Mouse (Mus musculus): ENCODE measurements around the gene Edem3. TPM values are rescaled to one million over a fixed set of nuclear protein-coding genes. Genes with fewer than 3 reads are reported as not detected.

The Edem3 gene
- polyA plus RNA-seq, 1 experiment from 2014 or later = 7.5 TPM

DNA sequence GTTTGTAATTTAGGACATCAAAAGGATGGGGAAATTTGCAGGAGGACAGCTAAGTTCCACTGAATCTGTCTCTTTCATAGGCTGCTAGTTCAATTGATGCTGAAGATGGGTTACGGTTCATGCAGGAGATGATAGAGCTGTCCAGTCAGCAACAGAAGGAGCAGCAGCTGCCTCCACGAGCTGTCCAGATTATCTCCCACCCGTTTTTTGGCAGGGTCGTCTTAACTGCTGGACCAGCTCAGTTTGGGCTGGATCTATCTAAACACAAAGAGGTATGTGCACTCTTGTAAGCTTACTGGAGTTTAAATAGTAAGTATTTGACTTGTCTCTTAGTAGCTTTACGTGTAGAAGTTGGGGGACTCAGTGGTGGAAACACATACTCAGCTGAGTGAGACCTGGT lies 52.1 kb downstream of the Edem3 start:
- H3K9me3 ChIP-seq (ENCODE audit: control insufficient read depth, low read length) = no peaks in the 10 kb centered on the region
- 65% methylated on average over 5 of the region's 5 CpGs for WGBS
- DNase-seq (ENCODE audit: low spot score) = no peak

DNA sequence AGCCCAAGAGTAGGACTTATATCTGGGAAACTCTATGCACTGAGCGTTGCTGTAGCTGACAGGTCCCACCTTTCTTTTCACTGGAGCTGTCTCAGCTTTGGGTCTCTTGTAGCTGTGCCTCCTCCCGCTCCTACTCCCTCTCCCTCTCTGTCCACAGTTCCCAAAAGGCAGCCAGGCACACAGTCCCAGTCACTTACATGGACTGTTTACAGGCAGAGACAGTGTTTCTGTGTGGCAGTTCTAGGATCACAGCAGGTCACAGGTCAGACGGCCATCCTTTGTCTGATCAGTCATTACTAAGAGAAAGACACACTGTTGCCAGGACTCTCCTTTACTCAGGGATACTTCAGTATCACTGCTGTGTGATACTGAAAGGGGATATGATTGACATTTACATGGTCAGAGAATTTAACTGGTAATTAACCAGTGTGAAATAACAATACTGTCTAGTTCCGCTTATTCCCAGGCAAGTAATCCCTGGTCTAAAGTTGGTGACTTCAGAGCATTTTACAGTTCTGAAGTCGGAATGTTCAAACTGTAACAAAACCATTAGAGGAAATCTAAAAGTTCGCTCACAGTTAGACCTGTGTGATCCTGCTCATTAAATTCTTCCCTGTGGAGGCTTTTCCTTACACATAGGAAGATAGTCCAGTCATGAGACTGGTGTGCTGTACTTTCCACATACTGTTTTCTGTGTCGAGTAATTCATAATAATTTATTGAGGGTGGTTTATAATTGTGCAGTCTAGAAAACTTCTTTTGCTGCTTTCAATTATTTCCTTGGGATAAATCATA lies 55.7 kb downstream of the Edem3 start:
- WGBS = 75% methylated on average over 7 of the region's 7 CpGs
- ATAC-seq (ENCODE audit: low FRiP score, low TSS enrichment) = no peak
- H3K27me3 ChIP-seq (ENCODE audit: control insufficient read depth, insufficient read depth, low read length) = no peaks in the 10 kb centered on the region

More for the DNA sequence above, 52.1 kb downstream of the Edem3 start:
- H3K4me1 ChIP-seq (replicated peaks; ENCODE audit: control insufficient read depth, insufficient read depth) = no peaks in the 10 kb centered on the region
- ATAC-seq (ENCODE audit: low FRiP score, low TSS enrichment) = no peak
- no peaks in the 10 kb centered on the region for H3K27me3 ChIP-seq (ENCODE audit: control insufficient read depth, insufficient read depth, low read length)
- peaks cover 17% of the 10 kb centered on the region for H3K36me3 ChIP-seq (ENCODE audit: control insufficient read depth, insufficient read depth, low read length)
- H3K27ac ChIP-seq (replicated peaks) = no peak overlapping the region
- H3K4me2 ChIP-seq (replicated peaks; ENCODE audit: low read depth) = no peak overlapping the region
- TF ChIP-seq EP300 (optimal IDR thresholded peaks at IDR 0.05) (no peak), CTCF (IDR thresholded peaks at IDR 0.05; ENCODE audit: low read depth) (no peak)
- H3K4me3 ChIP-seq (ENCODE audit: low read depth, low read length) = no peak overlapping the region
- no peak overlapping the region for H3K9ac ChIP-seq (ENCODE audit: low read length)

DNA sequence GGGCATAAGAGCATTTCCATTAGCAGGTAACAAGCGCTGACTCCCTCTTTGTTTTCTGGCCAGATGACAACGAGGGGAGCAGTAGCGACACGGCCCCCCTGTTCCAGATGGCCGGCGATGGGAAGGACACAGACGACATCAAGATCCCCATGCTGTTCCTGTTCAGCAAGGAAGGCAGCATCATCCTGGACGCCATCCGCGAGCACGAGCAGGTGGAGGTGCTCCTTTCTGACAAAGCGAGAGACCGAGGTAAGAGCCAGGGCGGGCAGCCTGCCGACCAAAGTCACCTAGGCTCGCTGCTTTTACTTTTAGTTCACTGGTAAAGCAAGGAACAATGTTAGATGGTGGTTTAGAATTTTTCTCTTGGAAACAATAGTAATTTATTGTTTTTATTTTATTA lies 56.3 kb downstream of the Edem3 start:
- H3K4me3 ChIP-seq (ENCODE audit: low read depth, low read length) = no peak overlapping the region
- H3K9ac ChIP-seq (ENCODE audit: low read length) = no peak overlapping the region
- H3K27ac ChIP-seq (replicated peaks) = no peak overlapping the region
- no peaks in the 10 kb centered on the region for H3K27me3 ChIP-seq (ENCODE audit: control insufficient read depth, insufficient read depth, low read length)
- no peak for DNase-seq (ENCODE audit: low spot score)
- 91% methylated on average over 16 of the region's 16 CpGs for WGBS
- no peak for TF ChIP-seq EP300 (optimal IDR thresholded peaks at IDR 0.05)
- TF ChIP-seq CTCF (IDR thresholded peaks at IDR 0.05; ENCODE audit: low read depth) = no peak
- no peak overlapping the region for H3K4me2 ChIP-seq (replicated peaks; ENCODE audit: low read depth)
- no peaks in the 10 kb centered on the region for H3K9me3 ChIP-seq (ENCODE audit: control insufficient read depth, low read length)
- no peaks in the 10 kb centered on the region for H3K4me1 ChIP-seq (replicated peaks; ENCODE audit: control insufficient read depth, insufficient read depth)
- no peak for ATAC-seq (ENCODE audit: low FRiP score, low TSS enrichment)
- peaks cover 19% of the 10 kb centered on the region for H3K36me3 ChIP-seq (ENCODE audit: control insufficient read depth, insufficient read depth, low read length)

More for the DNA sequence above, 55.7 kb downstream of the Edem3 start:
- no peak for DNase-seq (ENCODE audit: low spot score)
- Histone ChIP-seq H3K4me3 (ENCODE audit: low read depth, low read length) (no peak overlapping the region), H3K9ac (ENCODE audit: low read length) (no peak overlapping the region), H3K27ac (replicated peaks) (no peak overlapping the region), H3K4me2 (replicated peaks; ENCODE audit: low read depth) (no peak overlapping the region), H3K4me1 (replicated peaks; ENCODE audit: control insufficient read depth, insufficient read depth) (no peaks in the 10 kb centered on the region), H3K9me3 (ENCODE audit: control insufficient read depth, low read length) (no peaks in the 10 kb centered on the region), H3K36me3 (ENCODE audit: control insufficient read depth, insufficient read depth, low read length) (peaks cover 19% of the 10 kb centered on the region)
- TF ChIP-seq EP300 (optimal IDR thresholded peaks at IDR 0.05) = no peak
- no peak for TF ChIP-seq CTCF (IDR thresholded peaks at IDR 0.05; ENCODE audit: low read depth)

DNA sequence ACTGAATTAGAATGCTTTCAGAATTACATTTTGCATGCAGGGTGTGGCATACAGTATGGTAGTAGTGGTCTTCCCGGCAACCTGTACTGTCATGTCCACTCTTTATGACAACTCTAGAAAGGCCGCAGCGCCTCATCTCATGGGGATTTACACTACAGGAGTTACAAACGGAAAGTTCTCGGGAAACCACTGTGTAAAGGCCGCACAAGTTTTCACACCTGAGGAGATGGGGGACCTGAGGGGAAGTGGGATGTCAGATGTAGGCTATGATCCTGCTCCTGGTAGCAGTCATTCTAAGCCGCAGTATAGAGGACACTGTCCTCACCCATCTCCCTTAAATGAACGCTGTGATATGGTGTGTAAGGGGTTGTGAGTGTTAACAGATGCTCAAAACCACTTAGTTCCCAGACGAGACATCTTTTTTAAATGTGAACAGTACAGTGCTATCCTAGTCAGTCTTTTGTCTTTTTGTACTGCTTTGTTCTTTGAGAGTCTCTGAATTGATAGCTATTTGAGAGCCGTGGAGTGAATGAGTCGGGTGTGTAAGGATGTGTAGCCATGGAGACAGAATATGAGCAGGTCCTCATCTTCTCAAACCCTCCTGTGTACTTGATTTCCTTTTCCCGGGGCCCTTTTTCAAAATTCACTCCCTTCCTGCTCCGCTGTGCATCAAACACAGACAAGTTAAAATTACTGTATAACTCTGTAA lies 57.0 kb downstream of the Edem3 start:
- Histone ChIP-seq H3K27ac (replicated peaks) (no peak overlapping the region), H3K4me2 (replicated peaks; ENCODE audit: low read depth) (no peak overlapping the region), H3K9ac (ENCODE audit: low read length) (no peak overlapping the region), H3K36me3 (ENCODE audit: control insufficient read depth, insufficient read depth, low read length) (peaks cover 16% of the 10 kb centered on the region), H3K27me3 (ENCODE audit: control insufficient read depth, insufficient read depth, low read length) (no peaks in the 10 kb centered on the region), H3K4me3 (ENCODE audit: low read depth, low read length) (no peak overlapping the region), H3K4me1 (replicated peaks; ENCODE audit: control insufficient read depth, insufficient read depth) (no peaks in the 10 kb centered on the region), H3K9me3 (ENCODE audit: control insufficient read depth, low read length) (no peaks in the 10 kb centered on the region)
- ATAC-seq (ENCODE audit: low FRiP score, low TSS enrichment) = no peak
- TF ChIP-seq CTCF (IDR thresholded peaks at IDR 0.05; ENCODE audit: low read depth) (no peak), EP300 (optimal IDR thresholded peaks at IDR 0.05) (no peak)
- no peak for DNase-seq (ENCODE audit: low spot score)
- 89% methylated on average over 13 of the region's 13 CpGs for WGBS

DNA sequence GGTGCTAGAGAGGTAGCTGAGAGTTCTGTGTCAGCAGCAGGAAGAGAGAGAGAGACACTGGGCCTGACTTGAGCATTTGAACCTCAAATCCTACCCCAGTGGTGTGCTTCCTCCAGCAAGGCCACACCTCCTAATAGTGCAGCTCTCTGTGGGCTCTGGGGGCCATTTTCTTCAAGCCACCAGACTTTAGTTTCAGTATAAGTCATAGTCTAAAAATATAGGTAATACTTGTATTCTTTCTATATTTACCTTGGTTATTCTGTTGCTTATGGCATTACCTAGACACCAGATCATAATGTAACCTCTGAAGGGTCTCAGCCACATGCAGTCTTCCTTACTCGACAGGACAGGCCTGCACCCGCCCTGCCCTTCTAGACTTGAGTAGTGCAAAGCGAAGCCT lies 60.9 kb downstream of the Edem3 start:
- ATAC-seq (ENCODE audit: low FRiP score, low TSS enrichment) = no peak
- H3K9ac ChIP-seq (ENCODE audit: low read length) = no peak overlapping the region
- H3K9me3 ChIP-seq (ENCODE audit: control insufficient read depth, low read length) = no peaks in the 10 kb centered on the region
- no peak overlapping the region for H3K4me2 ChIP-seq (replicated peaks; ENCODE audit: low read depth)
- H3K4me3 ChIP-seq (ENCODE audit: low read depth, low read length) = no peak overlapping the region
- H3K27me3 ChIP-seq (ENCODE audit: control insufficient read depth, insufficient read depth, low read length) = no peaks in the 10 kb centered on the region
- H3K4me1 ChIP-seq (replicated peaks; ENCODE audit: control insufficient read depth, insufficient read depth) = no peaks in the 10 kb centered on the region
- TF ChIP-seq CTCF (IDR thresholded peaks at IDR 0.05; ENCODE audit: low read depth) = no peak
- TF ChIP-seq EP300 (optimal IDR thresholded peaks at IDR 0.05) = no peak
- H3K27ac ChIP-seq (replicated peaks) = no peak overlapping the region
- DNase-seq (ENCODE audit: low spot score) = no peak
- H3K36me3 ChIP-seq (ENCODE audit: control insufficient read depth, insufficient read depth, low read length) = peaks cover 21% of the 10 kb centered on the region
- 82% methylated on average over 3 of the region's 3 CpGs for WGBS

DNA sequence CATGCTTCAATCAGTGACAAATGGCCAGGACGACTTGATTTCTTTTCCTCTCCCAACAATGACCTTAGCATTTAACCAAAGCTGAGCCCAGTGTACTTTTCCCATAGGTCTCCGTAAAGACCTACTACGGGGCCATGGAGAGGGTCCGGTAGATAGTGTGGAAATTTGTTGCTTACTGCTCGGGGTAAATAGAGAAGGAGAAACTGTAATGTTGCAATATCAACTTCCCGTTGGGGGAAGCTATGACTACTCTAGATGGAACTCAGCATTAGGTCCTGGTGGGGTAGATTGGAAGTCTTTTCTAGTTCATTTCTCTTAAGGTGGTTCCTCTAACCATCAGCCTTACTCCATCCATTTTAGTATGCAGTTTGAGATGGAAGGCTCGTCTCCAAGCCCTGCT lies 64.0 kb downstream of the Edem3 start:
- Histone ChIP-seq H3K27ac (replicated peaks) (no peak overlapping the region), H3K36me3 (ENCODE audit: control insufficient read depth, insufficient read depth, low read length) (peaks cover 12% of the 10 kb centered on the region), H3K4me1 (replicated peaks; ENCODE audit: control insufficient read depth, insufficient read depth) (no peaks in the 10 kb centered on the region), H3K4me3 (ENCODE audit: low read depth, low read length) (no peak overlapping the region), H3K9me3 (ENCODE audit: control insufficient read depth, low read length) (no peaks in the 10 kb centered on the region), H3K9ac (ENCODE audit: low read length) (no peak overlapping the region), H3K4me2 (replicated peaks; ENCODE audit: low read depth) (no peak overlapping the region), H3K27me3 (ENCODE audit: control insufficient read depth, insufficient read depth, low read length) (no peaks in the 10 kb centered on the region)
- WGBS = 86% methylated on average over 7 of the region's 7 CpGs
- DNase-seq (ENCODE audit: low spot score) (no peak), ATAC-seq (ENCODE audit: low FRiP score, low TSS enrichment) (no peak)
- no peak for TF ChIP-seq EP300 (optimal IDR thresholded peaks at IDR 0.05)
- no peak for TF ChIP-seq CTCF (IDR thresholded peaks at IDR 0.05; ENCODE audit: low read depth)

All from stomach, postnatal 0 days (tissue).